Mouse (Mus musculus) embryonic facial prominence, embryonic 11.5 days (tissue): Measurements from ENCODE around the gene Coro2b. TPM values are rescaled to one million over a fixed set of nuclear protein-coding genes. Genes with fewer than 3 reads are reported as not detected.
A peak's percentile ranks its signal among the peaks of the same experiment; 100 is the strongest.
"Not testable (repeated sequence)": the region's sequence is repeated elsewhere in the genome, so short reads cannot be mapped to it uniquely, and the experiment has no call there.

Source experiments
- ATAC-seq: fragments of 200-750 bp; cut with Nextera tagmentation; replicated peaks from 2 replicates; pipeline ENCODE4 v1.8.0; 2017; ENCODE audit warnings: low read depth; ENCODE audit not compliant: insufficient number of reproducible peaks, low FRiP score, low TSS enrichment
- DNase-seq: peaks from one replicate; pipeline ENCODE4 v3.0.0-alpha.2; 2015; ENCODE audit warnings: low spot score
- H3K27ac ChIP-seq: fragments of 300-500 bp; sonication (generic); replicated peaks from 2 replicates; pipeline ENCODE4 v1.5.1; 2014; ENCODE audit warnings: mild to moderate bottlenecking, low read depth, low read length, control low read depth
- H3K27me3 ChIP-seq: fragments of 300-500 bp; sonication (generic); 2 replicates; pipeline ENCODE4 v1.6.1; 2014; ENCODE audit warnings: mild to moderate bottlenecking, low read length, moderate library complexity, mixed read lengths; ENCODE audit not compliant: control insufficient read depth, insufficient read depth
- H3K36me3 ChIP-seq: fragments of 300-500 bp; sonication (generic); replicated peaks from 2 replicates; pipeline ENCODE4 v1.6.1; 2014; ENCODE audit warnings: low read depth, mild to moderate bottlenecking, low read length, moderate library complexity, mixed read lengths; ENCODE audit not compliant: control insufficient read depth, insufficient read depth
- H3K4me1 ChIP-seq: fragments of 300-500 bp; sonication (generic); 2 replicates; pipeline ENCODE4 v1.6.1; 2014; ENCODE audit warnings: low read length, mixed read lengths; ENCODE audit not compliant: control insufficient read depth, insufficient read depth
- H3K4me2 ChIP-seq: fragments of 300-500 bp; sonication (generic); 2 replicates; pipeline ENCODE4 v1.6.1; 2014; ENCODE audit warnings: low read depth, mild to moderate bottlenecking, control low read depth, low read length, moderate library complexity
- H3K4me3 ChIP-seq: fragments of 300-500 bp; sonication (generic); 2 replicates; pipeline ENCODE4 v1.5.1; 2014; ENCODE audit warnings: low read depth, low read length, control low read depth
- H3K9ac ChIP-seq: fragments of 300-500 bp; sonication (generic); replicated peaks from 2 replicates; pipeline ENCODE4 v1.6.1; 2014; ENCODE audit warnings: mild to moderate bottlenecking, control low read depth, low read length
- H3K9me3 ChIP-seq: fragments of 300-500 bp; sonication (generic); replicated peaks from 2 replicates; pipeline ENCODE4 v1.6.1; 2016; ENCODE audit warnings: mild to moderate bottlenecking, low read length, inconsistent platforms, mixed read lengths; ENCODE audit not compliant: control insufficient read depth
- WGBS: fragments of 180-500 bp; shearing (Covaris S2); extraction: QIAGEN DNeasy Blood & Tissue Kit; methylation state at CpG from one replicate; pipeline ENCODE4 v1.1.7; 2014; 5-methylcytosine and 5-hydroxymethylcytosine counted together
- polyA plus RNA-seq: library from polyadenylated mRNA; unstranded; fragments of >200 nt; fragmentation: Nextera tagmentation; extraction: Ambion mirVana; gene quantifications from 2 replicates; pipeline ENCODE4 v1.2.1, GENCODE M21; 2014

Gene Coro2b
- polyA plus RNA-seq, 1 experiment from 2014 or later = 6.5 TPM

- H3K36me3 ChIP-seq = no peaks in the 10 kb centered on the region
- H3K9me3 ChIP-seq = no peaks in the 10 kb centered on the region
- no peaks in the 10 kb centered on the region for H3K27me3 ChIP-seq
- ATAC-seq = 0 out of 2 replicates have a peak, but pooled peaks have one; percentile 44
- H3K4me2 ChIP-seq = no peak overlapping the region
- no peak overlapping the region for H3K4me3 ChIP-seq
- no peak overlapping the region for H3K27ac ChIP-seq
- 48% methylated on average over 5 of the region's 5 CpGs for WGBS
- H3K9ac ChIP-seq = no peak overlapping the region
- DNase-seq = peak; percentile 65
- no peaks in the 10 kb centered on the region for H3K4me1 ChIP-seq
These were observed 80.8 kb downstream of the Coro2b start for GRCm38 (mm10) chr9:62456015-62456414.

DNA sequence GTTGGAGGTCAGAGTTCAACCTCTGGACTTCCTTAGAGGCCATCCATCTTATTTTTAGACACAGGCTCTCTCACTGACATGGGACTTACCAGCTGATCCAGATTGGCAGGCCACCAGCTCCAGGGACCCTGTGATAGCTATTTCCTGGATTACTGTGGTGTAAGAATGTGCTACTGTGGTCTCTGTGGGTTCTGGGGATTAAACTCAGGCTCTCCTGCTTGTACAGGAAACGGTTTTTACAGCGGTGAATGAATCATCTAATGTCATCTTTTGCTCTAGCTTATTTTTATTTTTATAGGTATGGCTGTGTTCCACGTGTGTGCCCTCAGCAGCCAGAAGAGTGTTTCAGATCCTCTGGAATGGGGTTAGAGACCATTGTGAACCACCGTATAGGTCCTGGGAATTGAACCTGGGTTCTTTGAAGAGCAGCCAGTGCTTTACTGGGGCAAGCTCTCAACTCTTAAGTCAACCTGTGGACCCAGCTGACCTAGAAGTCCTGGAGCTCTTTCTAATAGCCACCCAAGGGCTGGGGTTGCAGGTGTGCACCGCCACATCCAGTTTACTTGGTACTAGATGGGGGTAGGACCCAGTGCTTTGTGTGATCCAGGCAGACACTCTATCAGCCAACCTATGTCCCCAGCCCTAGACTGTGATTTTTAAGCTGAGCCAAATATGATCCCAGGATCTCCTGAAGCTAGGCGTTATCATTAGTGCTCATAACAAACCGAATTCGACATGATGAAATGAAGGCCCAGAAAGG is 81.5 kb downstream of the Coro2b start:
- Histone ChIP-seq H3K9ac (no peak overlapping the region), H3K27ac (no peak overlapping the region), H3K4me1 (no peaks in the 10 kb centered on the region)

DNA sequence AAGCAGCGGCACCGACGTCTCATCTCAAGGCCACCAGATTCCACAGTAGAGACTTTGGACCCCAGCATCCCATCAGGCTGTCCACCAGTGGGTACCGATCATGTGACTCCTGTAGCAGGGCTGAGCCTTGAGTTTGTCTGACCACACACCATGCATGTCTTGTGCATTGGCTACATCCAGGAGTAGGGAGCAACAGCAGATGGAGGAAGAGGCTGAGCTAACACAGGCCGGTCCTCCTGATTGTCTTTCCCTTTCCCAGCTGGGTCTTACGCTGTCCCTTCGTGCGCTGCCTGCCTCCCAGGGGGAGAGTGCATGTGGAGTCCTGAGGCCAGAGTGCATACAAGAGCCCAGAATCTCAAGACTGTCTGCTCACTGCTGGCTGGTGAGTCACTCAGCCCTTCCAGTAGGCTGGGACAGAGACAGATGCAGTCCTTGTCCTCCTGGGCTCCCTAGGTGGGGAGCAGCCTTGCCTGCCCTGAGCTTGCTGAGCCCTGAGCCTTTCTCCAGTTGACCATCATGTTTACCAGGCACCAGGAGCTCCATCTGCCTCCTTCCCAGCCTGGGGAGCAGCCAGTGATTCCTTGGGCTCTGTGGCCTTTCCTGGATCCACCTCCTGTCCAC is 84.4 kb downstream of the Coro2b start:
- Histone ChIP-seq H3K36me3 (no peaks in the 10 kb centered on the region), H3K27ac (no peak overlapping the region), H3K27me3 (no peaks in the 10 kb centered on the region), H3K9me3 (no peaks in the 10 kb centered on the region), H3K9ac (no peak overlapping the region), H3K4me1 (no peaks in the 10 kb centered on the region), H3K4me2 (no peak overlapping the region), H3K4me3 (no peak overlapping the region)
- DNase-seq (no peak), ATAC-seq (no peak)
- WGBS = 92% methylated on average over 8 of the region's 8 CpGs

More for the DNA sequence above, 81.5 kb downstream of the Coro2b start:
- no peak for ATAC-seq
- Histone ChIP-seq H3K36me3 (no peaks in the 10 kb centered on the region), H3K27me3 (no peaks in the 10 kb centered on the region), H3K4me2 (no peak overlapping the region), H3K4me3 (no peak overlapping the region), H3K9me3 (no peaks in the 10 kb centered on the region)
- 81% methylated on average over 8 of the region's 8 CpGs for WGBS
- no peak for DNase-seq

DNA sequence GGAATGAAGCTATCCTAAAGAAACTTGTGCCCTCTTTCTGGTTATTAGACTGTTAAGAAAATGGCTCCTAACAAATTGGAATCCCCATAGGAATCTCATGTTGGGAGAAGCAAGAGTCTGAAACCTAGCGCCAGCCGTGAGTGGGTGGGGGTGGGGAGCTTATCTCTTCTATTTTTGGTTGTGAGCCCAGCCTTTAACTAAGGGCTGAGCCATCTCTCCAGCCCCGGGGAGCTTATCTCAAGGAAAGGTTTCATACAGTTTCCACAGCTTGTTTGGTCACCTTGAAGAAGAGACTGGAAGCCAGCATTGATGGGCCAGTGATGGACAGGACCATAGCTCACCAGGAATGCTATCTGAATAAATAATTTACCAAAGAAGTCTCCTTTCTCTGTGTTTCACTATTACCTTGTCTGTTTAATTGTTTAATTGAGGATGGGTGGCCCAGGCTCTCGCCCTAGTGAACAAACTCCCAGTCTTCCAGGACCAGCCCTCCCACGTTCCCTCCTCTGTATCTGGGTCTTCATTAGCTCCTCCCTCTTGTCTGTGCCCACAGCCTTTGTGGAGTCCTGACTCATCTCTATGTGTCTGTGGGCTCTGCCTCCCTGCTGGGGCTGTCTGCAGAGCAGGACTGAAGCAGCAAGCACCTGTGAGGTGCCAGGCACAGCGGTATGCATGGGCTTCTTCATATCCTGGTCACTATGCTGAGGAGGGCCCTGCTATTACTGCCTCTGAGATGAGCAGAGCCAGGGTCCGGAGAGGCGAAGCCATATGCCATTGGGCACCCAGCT is 85.1 kb downstream of the Coro2b start:
- Histone ChIP-seq H3K9me3 (no peaks in the 10 kb centered on the region), H3K27ac (no peak overlapping the region), H3K4me3 (no peak overlapping the region), H3K4me1 (no peaks in the 10 kb centered on the region), H3K4me2 (no peak overlapping the region), H3K27me3 (no peaks in the 10 kb centered on the region), H3K9ac (no peak overlapping the region), H3K36me3 (no peaks in the 10 kb centered on the region)
- ATAC-seq (no peak), DNase-seq (no peak)
- 83% methylated on average over 8 of the region's 8 CpGs for WGBS

- Histone ChIP-seq H3K27me3 (no peaks in the 10 kb centered on the region), H3K4me3 (no peak overlapping the region), H3K4me2 (no peak overlapping the region), H3K9ac (no peak overlapping the region), H3K4me1 (no peaks in the 10 kb centered on the region), H3K9me3 (no peaks in the 10 kb centered on the region), H3K27ac (no peak overlapping the region), H3K36me3 (no peaks in the 10 kb centered on the region)
- ATAC-seq (no peak), DNase-seq (no peak)
- WGBS = 87% methylated on average over 7 of the region's 7 CpGs
These were observed 86.0 kb downstream of the Coro2b start for GRCm38 (mm10) chr9:62450862-62451261.

- Histone ChIP-seq H3K4me3 (no peak overlapping the region), H3K27me3 (no peaks in the 10 kb centered on the region), H3K9ac (no peak overlapping the region), H3K4me1 (no peaks in the 10 kb centered on the region), H3K27ac (no peak overlapping the region), H3K4me2 (no peak overlapping the region), H3K9me3 (no peaks in the 10 kb centered on the region), H3K36me3 (no peaks in the 10 kb centered on the region)
- WGBS = 88% methylated on average over 6 of the region's 6 CpGs
- DNase-seq (no peak), ATAC-seq (no peak)
These were observed 86.5 kb downstream of the Coro2b start for GRCm38 (mm10) chr9:62450355-62450754.

DNA sequence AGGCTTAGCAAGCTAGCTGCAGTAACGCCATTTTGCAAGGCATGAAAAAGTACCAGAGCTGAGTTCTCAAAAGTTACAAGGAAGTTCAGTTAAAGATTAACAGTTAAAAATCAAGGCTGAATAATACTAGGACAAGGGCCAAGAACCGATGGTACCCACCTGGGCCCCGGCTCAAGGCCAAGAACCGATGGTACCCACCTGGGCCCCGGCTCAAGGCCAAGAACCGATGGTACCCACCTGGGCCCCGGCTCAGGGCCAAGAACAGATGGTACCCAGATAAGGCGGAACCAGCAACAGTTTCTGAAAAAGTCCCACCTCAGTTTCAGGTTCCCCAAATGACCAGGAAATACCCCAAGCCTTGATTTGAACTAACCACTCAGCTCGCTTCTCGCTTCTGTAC is 89.5 kb downstream of the Coro2b start:
- H3K27me3 ChIP-seq, H3K9me3 ChIP-seq, DNase-seq, H3K4me3 ChIP-seq, H3K27ac ChIP-seq, H3K9ac ChIP-seq, ATAC-seq, H3K4me1 ChIP-seq, H3K36me3 ChIP-seq, H3K4me2 ChIP-seq: not testable (repeated sequence)
- 100% methylated on average over 4 of the region's 10 CpGs for WGBS

DNA sequence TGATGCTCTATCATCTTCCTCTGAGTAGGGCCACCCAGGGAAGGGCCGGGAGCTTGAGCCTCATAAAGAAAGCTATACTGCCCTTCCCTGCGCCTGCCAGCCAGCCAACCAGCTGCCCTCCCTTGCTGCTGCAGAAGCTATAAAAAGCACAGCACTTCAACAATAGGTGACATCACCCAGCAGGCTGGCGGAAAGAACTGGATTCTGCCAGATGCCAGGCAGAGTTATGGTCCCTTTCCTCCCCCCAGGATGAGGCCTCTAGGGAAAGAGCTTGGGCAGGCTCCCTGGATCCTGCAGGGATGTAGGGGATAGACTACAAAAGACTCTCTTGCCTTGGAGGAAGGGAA is 98.1 kb downstream of the Coro2b start:
- DNase-seq (peak; percentile 22), ATAC-seq (no peak; the same call in 1 of the 2 replicates)
- H3K4me3 ChIP-seq = no peak overlapping the region
- H3K9ac ChIP-seq = no peak overlapping the region
- no peaks in the 10 kb centered on the region for H3K4me1 ChIP-seq
- H3K4me2 ChIP-seq = no peak overlapping the region
- H3K9me3 ChIP-seq = no peaks in the 10 kb centered on the region
- WGBS = 66% methylated on average over 3 of the region's 3 CpGs
- H3K27ac ChIP-seq = no peak overlapping the region
- no peaks in the 10 kb centered on the region for H3K27me3 ChIP-seq
- H3K36me3 ChIP-seq = no peaks in the 10 kb centered on the region
